Mouse (Mus musculus) heart, postnatal 4 days (tissue): ENCODE measurements at regions not wholly inside any gene's neighbourhood (a gene's known extent, or its start where the extent isn't known, plus 50 kb on each side); places are given as distances from the start of the nearest gene placed in this dataset.
"Not testable (repeated sequence)": the region's sequence is repeated elsewhere in the genome, so short reads cannot be mapped to it uniquely, and the experiment has no call there.

ENCODE experiments used
- DNase-seq: peaks from one replicate; pipeline ENCODE4 v3.0.0; 2021

- peak; percentile 50 for DNase-seq
These were observed 242.1 kb downstream of the Gm21863 start for GRCm38 (mm10) chr12:20196386-20196785.

GRCm38 (mm10) chr12:20196905-20197304, 242.6 kb downstream of the Gm21863 start:
- DNase-seq: peak; percentile 5

GRCm38 (mm10) chr12:20223921-20224320, 269.6 kb downstream of the Gm21863 start:
- not testable (repeated sequence) for DNase-seq

- DNase-seq: peak; percentile 3
These were observed 272.5 kb downstream of the Gm21863 start for GRCm38 (mm10) chr12:20226831-20227230.

DNA sequence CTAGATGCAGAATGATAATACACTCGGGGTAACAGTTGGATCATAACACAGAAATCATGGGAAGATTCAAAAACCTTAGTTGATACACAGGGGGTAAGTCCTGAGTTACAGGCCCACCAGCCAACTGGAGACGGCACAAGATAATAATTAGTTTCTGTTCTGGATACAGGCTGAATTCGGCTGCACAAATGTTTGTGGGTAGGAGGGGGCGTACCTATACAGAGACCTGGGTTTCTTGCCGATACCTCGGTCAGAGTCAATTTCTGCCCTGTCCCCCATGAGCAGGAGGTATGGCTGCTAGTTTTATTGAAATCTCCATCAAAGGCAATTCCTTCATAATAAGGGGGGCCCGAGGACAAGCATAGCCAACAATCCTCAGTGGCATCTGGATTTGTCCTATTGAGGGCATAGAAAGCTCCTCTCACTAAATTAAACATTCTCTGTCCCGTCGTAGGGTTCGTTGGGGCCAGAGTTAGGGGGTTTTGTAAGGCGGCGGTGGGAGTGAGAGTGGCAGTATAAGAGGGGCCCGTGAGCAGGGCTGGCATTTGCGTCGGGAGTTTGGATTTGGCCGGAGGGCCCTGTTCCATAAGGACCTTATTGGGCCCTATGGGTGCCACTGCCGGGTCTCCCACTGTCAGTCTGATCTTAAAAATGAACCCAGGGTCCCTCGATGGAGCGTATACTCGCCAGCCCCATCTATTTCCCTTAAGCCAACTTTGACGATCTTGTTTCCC, 273.3 kb downstream of the Gm21863 start:
- DNase-seq: peak; percentile 4

GRCm38 (mm10) chr12:20228321-20228999, 274.2 kb downstream of the Gm21863 start:
- DNase-seq: peak; percentile 4

- peak; percentile 3 for DNase-seq
These were observed 275.1 kb downstream of the Gm21863 start for GRCm38 (mm10) chr12:20229441-20229840.

- DNase-seq: peak; percentile 5
These were observed 276.0 kb downstream of the Gm21863 start for GRCm38 (mm10) chr12:20230141-20230892.

- DNase-seq: peak; percentile 3
These were observed 276.6 kb downstream of the Gm21863 start for GRCm38 (mm10) chr12:20230893-20231235.

DNA sequence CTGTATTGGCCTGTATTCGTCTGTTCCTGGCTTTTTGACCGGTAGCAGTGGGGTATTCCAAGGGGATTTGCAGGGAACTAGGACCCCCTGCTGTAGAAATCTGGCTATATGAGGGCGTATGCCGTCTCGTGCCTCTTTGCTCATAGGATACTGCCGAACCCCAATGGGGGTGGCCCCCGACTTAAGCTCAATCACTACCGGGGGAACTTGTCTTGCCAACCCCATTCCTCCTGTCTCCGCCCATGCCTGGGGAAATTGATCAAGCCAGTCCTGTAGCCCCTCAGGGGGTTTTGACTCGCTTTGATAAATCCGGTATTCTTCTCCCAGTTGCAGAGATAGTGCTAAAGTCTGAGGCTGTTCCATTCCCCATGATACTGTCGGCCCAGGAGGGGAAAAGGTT, 277.2 kb downstream of the Gm21863 start:
- peak; percentile 11 for DNase-seq

GRCm38 (mm10) chr12:20231986-20232541, 277.8 kb downstream of the Gm21863 start:
- DNase-seq: peak; percentile 5

DNA sequence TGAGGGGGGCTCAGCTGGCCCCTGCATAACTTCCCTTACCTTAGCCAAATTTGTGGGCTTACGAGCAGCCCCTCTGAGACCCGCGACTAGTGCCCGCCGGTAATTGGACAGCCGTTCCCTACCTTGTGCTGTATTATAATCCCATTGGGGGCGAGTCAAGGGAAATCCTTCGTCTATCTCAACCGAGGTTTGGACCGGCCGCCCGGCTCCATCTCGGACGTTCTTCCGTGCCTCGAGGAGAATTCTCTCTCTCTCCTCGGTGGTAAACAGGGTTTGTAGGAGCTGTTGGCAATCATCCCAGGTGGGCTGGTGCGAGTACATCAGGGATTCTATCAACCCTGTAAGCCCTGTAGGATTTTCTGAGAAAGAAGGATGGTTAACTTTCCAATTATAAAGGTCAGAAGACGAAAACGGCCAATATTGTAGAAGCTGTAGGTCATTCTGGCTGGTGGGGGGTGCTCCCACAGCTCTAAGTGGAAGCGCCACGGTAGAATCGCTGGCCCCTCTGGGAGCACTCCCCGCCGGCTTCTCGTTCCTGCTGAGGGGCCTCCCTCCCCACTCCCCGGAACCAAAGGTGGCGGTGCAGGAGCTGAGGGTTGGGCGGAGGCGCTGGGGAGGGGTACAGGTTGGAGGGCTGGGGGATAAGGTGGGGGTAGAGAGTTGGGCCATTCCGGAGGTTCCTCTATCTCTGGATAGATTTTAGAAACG, 278.6 kb downstream of the Gm21863 start:
- DNase-seq: peak; percentile 10

DNA sequence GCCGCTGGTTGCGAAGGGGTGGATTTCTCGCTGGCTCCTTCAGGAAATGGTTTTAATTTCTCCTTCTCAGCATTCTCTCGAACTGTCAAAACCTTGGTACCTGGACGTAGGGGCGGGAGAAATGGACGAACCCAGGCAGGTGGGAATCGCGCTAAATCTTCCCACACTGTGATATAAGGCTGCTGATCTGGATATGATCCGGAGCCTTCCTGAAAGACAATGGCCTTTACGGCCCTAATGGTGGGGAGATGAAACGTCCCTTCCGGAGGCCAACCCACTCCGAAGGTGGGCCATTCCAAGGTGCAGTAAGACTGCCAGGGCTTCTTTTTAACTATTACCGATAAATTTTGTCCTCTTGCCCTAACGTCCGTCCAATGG, 279.1 kb downstream of the Gm21863 start:
- no peak for DNase-seq

DNA sequence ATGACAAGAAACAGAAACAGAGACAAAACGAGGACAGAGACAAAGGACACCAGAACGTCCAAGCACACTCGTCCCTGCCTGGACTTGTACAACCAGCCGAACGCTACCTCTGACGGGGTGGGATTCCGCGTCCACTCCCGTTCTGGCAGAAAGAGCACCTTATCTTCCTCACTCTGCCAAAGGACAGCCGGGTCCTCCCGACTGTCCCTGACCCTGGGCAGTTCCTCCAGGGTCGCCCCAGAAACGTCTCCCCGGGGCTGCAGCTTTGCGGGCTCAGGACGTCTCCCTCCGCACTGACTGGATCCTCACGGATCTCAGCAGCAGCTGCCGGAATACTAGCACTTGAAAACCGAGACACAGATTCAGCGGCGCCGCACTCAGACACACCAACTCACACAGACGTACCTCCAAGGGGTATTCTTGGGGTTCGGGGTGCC, 279.6 kb downstream of the Gm21863 start:
- DNase-seq: peak; percentile 9
